Mouse (Mus musculus): ENCODE measurements around the gene Tmem170.

The Tmem170 gene

GRCm38 (mm10) chr8:111815078-111815477 lies 61.5 kb downstream of the Tmem170 start:
- no peak for DNase-seq (ENCODE audit: extremely low read depth, low read depth)

- DNase-seq (ENCODE audit: extremely low read depth, low read depth) = no peak
These were observed 62.7 kb downstream of the Tmem170 start for GRCm38 (mm10) chr8:111813818-111814217.

All from MEL-GATA-1-ER (cell line).